Mouse (Mus musculus) adrenal gland, adult (tissue): ENCODE data around the gene Gm10153.
"Not testable (repeated sequence)": the region's sequence is repeated elsewhere in the genome, so short reads cannot be mapped to it uniquely, and the experiment has no call there.

Experiments
- DNase-seq, 2 experiments: peaks; one replicate each; pipeline ENCODE4 v3.0.0; 2022 to 2023; ENCODE audit warnings: low spot score in 1 of 2; ENCODE audit not compliant: inconsistent age in 2 of 2

The Gm10153 gene

GRCm38 (mm10) chr7:142144507-142144906 lies 45.7 kb downstream of the Gm10153 start, which contains the start of gene Gm45337:
Gene Gm45337, minus strand, starts transcription at chr7:142144607.
- DNase-seq, result no peak

GRCm38 (mm10) chr7:142143506-142144010 lies 46.6 kb downstream of the Gm10153 start:
- not testable (repeated sequence) for DNase-seq

GRCm38 (mm10) chr7:142140696-142141095 lies 49.5 kb downstream of the Gm10153 start:
- DNase-seq, result no peak
